Mouse (Mus musculus) cerebellum, postnatal 25 days (tissue): ENCODE measurements around the gene Cdcp1.
A peak's percentile ranks its signal among the peaks of the same experiment; 100 is the strongest.

Experiments used
- DNase-seq, 2 experiments: peaks; one replicate each; pipeline ENCODE4 v3.0.0; 2021; ENCODE audit warnings: mixed read lengths in 2 of 2

Gene Cdcp1

GRCm38 (mm10) chr9:123150241-123151020, 65.4 kb downstream of the Cdcp1 start, which contains the start of gene Clec3b:
TSS of gene Clec3b (plus strand) at chr9:123150946.
- peak in 1 of 2 experiments; percentile 25 for DNase-seq

DNA sequence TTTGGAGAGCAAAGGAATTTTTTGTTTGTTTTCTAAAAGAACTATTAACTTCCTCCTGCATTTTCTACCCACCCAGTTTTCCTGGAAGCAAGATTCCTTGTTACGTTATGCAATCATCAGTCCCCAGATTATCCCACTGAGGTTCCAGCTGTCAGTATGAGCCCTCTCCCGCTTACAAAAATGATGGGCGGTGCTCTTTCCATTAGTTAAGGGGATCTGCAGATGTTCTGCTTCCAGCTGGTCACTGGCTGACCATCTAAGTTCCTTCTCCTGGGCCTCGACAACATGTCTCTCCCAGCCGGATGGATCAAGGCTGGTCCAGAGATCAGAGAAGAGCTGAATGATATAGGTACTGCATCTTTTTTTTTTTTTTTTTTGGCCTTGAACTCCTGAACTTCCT, 67.4 kb downstream of the Cdcp1 start:
- DNase-seq = no peak

- no peak for DNase-seq
These were observed 75.8 kb downstream of the Cdcp1 start for GRCm38 (mm10) chr9:123139887-123140614.

DNA sequence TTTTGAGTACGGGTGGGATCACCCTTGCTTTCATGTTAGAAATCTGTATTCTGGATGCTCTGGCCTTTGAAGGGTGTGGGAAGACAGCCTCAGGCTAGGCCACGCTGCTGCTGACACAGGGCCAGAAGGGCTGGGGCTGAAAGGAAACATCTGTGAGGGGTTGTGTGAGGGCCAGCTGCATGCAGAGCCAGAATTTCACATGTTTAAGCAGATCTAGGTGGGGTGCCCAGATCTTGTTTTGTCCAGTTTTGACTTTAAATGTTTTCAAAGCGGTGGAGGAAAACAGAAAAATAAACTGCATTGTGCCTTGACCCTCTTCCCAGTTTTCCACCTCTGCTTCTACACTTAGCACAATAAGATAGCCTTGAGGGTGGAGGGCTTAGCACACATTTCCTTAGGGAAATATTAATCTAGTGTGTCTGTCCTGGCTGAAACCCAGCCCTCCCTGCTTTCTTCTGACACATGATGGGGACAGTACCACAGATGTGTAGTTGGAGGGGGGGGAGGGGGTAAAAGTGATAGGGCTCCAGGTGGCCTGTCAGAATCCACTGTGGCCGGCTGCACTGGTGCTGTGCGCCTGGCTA, 76.9 kb downstream of the Cdcp1 start:
- DNase-seq = no peak

DNA sequence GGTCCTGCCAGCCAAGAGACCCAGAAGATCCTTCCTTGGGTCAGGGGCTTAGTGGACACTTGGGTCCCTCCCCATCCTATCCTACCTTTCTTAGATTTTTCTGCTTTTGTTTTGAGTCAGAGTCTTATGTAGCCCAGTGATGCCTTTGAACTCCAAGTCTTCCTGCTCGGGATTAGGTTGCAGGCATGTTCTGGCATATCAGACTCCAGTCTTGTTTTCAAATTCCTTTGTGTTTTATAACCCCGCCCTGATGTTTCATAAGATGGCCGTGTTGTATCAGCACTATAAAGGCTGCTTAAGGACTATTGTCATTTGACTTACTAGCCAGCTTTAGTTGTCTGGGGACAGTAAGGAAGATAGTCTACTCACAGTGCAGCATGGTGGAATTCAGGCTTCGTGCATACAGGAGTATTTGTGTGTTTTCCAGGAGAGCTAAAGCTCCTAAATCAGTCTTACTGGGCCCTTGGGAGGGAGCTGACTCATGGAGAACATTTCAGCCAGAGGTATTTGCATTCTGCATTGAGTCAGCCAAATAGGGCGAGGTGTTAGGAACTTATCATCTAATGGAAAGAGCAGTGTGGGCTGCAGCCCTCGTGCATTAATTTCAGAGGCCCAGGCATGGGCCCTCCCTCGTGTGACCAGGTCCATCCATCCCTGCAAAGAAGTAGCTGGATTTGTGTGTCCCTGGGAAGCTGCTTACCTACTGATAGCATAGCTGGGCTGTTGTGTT, 78.7 kb downstream of the Cdcp1 start:
- DNase-seq = no peak

GRCm38 (mm10) chr9:123132994-123133393, 82.8 kb downstream of the Cdcp1 start:
- DNase-seq = no peak

- no peak for DNase-seq
These were observed 88.2 kb downstream of the Cdcp1 start for GRCm38 (mm10) chr9:123127663-123128062.

- no peak for DNase-seq
These were observed 91.3 kb downstream of the Cdcp1 start for GRCm38 (mm10) chr9:123124413-123124981.

GRCm38 (mm10) chr9:123123571-123124412, 92.0 kb downstream of the Cdcp1 start:
- peak in 1 of 2 experiments; percentile 22 for DNase-seq

DNA sequence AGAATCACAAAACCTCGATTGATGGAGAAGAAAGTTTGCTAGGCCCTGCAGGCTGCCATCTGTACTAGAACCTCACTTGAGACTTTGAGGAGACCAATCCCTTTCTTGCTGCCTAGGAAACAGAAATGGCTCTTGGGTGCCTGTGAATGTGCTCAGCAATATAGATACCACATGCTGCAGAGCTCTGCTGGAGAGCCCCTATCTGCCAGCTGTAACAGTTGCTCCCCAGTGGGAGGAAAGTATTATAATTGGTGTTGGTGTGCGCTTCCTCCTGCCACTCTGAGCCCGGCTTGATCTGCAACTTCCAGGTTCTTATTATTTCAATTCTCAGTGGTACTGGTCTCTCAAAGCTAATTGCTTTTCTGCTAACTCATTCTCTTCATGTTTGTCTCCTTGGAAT, 92.8 kb downstream of the Cdcp1 start:
- no peak for DNase-seq
